Mouse (Mus musculus) hindlimb bud, embryonic 11.5 days (tissue): Measurements from ENCODE around the gene Arcn1.

ENCODE experiments used
- DNase-seq: peaks from one replicate; pipeline ENCODE4 v3.0.0-alpha.2; 2012; ENCODE audit warnings: low read depth, low spot score; ENCODE audit errors: extremely low spot score

The Arcn1 gene

DNA sequence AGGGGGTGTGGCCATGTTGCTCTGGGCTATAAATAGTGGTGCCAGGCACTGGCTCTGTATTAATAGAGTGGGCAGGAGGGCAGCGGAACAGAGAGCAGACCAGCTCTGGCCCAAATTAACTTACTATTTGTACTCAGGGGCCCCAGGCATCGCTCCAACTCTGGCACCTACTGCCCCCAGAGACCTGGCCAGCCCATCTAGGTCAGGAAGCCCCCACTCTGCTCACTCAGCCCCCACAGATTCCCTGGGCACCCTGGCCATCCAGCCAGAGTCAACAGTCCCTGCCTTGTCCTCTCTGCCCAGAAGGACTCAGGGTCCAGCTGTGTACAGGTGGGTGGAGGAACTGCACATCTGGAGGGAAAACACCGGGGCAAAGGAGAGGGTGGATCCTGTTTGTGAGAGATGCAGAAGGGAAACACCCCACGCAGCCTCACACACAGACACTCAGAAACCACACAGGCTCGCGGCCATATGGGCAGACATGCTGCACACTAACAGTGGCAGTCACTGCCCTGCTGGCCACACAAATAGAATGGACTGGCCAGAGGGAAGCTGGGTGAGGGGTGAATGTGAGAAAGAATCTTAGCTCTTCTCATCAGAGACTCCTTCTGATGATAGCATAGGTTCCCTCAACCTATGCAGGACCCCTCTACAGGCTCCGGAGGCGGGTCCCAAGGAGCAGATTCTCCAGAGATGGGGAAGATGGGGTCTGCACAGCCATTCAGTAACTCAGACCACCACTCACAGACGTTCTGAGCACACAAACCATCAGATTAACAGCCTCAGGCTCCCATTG, 47.1 kb downstream of the Arcn1 start:
- DNase-seq = no peak

- DNase-seq = no peak
Observed at GRCm38 (mm10) chr9:44719632-44720357, 47.9 kb downstream of the Arcn1 start.

DNA sequence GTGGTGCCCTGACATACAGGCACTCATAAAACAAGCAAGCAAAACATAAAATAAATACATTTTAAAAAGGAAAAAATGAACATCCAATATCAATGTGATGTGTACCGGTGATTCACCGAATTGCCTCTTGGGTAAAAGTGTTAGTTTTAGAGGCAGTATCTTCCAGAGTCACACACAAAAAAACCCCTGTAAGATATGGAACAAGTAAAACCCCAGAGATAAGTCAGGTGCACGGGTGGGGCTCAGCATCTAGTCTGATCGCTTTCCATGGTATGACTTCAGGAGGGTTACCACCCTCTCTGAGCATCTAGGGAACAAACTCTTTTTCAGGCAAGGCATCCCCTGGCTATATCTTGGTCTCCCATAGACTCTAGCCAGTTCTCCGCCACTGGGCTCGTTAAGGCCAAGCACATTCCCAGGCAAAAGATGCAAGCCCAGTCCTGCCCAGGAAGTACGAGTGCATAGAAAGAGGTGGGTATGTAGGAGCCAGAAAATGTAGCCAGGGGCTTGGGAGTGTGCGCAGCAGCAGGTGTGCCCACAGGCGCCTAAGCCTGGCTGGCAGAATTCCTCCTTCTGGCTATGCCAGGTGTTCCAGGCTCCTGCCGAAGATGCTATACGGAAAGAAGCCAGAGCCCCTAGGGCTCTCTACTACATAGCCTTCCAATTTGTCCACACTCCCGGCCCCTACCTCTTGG, 48.6 kb downstream of the Arcn1 start:
- DNase-seq = no peak

GRCm38 (mm10) chr9:44717822-44718242, 49.8 kb downstream of the Arcn1 start:
- DNase-seq = no peak

- DNase-seq = no peak
Observed at GRCm38 (mm10) chr9:44716997-44717821, 50.4 kb downstream of the Arcn1 start.

GRCm38 (mm10) chr9:44715705-44716362, 51.8 kb downstream of the Arcn1 start:
- no peak for DNase-seq

- no peak for DNase-seq
Observed at GRCm38 (mm10) chr9:44715109-44715508, 52.5 kb downstream of the Arcn1 start.

- DNase-seq = no peak
Observed at GRCm38 (mm10) chr9:44713574-44713973, 54.1 kb downstream of the Arcn1 start.

GRCm38 (mm10) chr9:44713080-44713479, 54.6 kb downstream of the Arcn1 start:
- no peak for DNase-seq

GRCm38 (mm10) chr9:44711602-44712001, 56.0 kb downstream of the Arcn1 start:
- DNase-seq = no peak

GRCm38 (mm10) chr9:44710213-44710612, 57.4 kb downstream of the Arcn1 start:
- DNase-seq = no peak

- DNase-seq = no peak
Observed at GRCm38 (mm10) chr9:44709600-44709999, 58.0 kb downstream of the Arcn1 start.

DNA sequence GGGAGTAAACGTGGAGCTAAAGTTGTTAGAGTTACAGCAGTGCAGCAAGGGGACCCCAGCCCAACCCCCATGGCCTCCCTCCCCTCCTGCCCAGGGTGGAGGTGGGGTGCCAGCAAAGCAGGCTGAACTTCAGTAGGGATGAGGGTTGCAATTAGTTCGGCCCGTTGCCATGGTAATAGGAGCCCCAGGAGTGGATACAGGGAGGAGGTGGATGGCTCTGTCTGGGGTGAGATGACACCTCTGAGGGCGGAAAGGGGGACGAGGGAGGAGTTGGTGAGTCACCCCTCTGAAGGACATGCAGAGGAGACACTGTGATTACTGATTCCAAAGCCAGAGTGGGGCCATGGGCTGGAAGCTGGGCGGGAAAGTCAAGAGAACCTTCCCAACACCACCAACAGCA, 58.7 kb downstream of the Arcn1 start:
- no peak for DNase-seq

GRCm38 (mm10) chr9:44708429-44708765, 59.2 kb downstream of the Arcn1 start:
- no peak for DNase-seq

- DNase-seq = no peak
Observed at GRCm38 (mm10) chr9:44707749-44708428, 59.8 kb downstream of the Arcn1 start.

GRCm38 (mm10) chr9:44699730-44700129, 67.9 kb downstream of the Arcn1 start:
- DNase-seq = no peak

DNA sequence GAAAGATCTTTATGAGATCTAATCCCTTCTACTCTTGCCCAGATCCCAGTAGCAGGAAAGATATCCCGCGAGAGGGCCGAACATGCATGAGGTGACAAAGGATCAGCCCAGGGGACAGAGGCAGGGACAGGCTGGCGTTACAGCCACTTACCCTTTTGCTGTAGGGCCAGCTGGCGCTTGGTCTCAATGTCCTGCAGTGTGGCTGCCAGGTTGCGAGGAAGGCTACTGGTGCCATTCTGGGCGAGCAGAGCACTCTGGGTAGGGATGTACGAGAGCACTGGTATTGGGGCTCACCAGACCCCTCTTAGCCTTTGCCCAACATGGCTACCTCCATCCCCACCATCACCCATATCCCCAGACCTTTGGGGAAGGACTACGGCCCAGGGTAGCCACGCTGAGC, 68.4 kb downstream of the Arcn1 start:
- no peak for DNase-seq

DNA sequence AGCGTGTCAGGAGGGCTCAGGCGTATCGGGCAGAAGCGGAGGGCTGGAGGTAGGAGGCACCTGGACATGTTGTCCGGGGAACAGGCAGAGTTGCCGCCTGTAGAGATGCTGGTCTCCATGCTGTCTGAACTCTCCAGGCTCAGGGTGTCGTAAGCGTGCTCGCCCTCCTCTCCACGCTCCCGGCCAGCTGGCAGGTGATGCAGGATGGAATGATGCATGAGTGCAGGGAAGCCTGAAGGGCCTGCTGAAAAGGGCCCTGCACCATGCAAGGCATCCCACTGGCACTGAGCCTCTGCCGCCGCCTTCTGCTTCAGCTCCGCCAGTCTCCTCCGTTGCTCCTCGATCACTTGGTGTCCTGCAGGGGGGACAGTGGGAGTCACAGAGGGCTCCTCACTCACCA, 69.8 kb downstream of the Arcn1 start:
- no peak for DNase-seq

DNA sequence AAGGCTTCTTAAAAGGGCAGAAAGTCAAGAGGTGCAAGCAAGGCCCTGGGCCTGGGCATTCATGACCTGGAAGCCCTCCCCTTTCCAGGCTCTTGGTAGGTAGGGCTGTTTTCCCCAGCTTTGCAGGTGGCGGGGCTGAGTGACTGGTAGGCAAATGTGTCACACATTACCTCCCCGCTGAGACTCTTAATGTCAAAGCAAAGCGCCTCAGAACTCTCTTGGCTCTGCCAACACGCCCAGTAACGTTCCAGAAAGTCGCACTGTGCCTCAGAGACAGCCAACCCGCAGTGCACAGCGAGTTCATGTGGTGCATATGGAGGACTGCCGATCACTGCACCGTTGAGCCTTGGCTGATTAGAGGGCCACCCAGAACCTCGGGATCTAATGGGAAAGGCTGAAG, 74.6 kb downstream of the Arcn1 start:
- no peak for DNase-seq
